Mouse (Mus musculus): ENCODE results near the gene Zfp971.
"Not testable (repeated sequence)": the region's sequence is repeated elsewhere in the genome, so short reads cannot be mapped to it uniquely, and the experiment has no call there.

The Zfp971 gene

DNA sequence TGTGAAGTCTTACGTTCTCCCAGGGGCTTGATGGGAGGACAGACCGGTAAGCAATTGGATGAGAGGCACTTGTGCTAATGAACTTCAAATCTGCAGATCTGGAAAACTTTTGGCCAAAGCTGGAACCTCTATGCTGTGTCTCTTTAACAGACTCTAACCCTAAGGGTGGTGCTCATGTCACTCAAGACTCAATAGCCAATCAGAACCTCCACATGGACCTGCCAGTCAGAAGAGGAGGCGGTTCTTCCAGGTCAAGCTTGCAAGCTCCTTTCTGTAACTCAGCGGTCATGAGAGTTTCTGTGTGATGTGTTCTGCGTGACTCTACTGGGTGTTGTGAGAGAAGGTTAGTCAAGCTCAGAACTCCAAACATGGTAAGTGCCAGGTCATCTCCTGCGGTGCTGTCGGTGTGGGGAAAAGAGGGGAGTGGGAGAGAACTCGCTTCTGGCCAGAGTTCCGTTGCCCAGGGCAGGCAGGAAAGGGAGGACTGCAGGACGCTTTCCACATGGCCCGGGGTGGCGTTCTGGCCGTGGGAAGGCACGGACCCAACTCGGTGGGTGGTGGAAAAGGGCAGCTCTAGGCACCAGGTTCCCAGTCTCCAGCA is at the start of gene Zfp971:
Gene Zfp971 (plus strand): TSS at position 274 of the 601 bp plus-strand sequence.
- not testable (repeated sequence) for TF ChIP-seq GATA4 (IDR thresholded peaks at IDR 0.05; ENCODE audit: insufficient replicate concordance, low read length)

DNA sequence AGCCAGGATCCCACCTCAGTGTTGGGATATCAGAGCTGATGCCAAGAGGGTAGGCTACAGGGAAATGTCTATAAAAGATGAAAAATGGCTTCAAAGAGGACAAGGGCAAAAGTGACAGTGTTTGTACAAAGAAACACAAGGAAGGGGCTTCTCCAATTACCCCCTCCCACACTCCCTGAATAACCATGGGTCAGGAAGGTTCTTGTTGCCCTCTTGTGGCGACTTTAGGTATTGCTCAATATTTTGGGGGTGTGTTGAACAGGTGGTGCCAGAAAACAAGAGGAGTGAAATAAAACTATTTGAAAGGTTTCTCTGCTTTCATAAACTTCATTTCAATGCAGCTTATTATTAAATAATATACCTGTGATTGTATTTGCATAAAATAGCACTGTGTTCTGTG is 35.1 kb downstream of the Zfp971 start:
- TF ChIP-seq GATA4 (IDR thresholded peaks at IDR 0.05; ENCODE audit: insufficient replicate concordance, low read length) = no peak

- not testable (repeated sequence) for TF ChIP-seq GATA4 (IDR thresholded peaks at IDR 0.05; ENCODE audit: insufficient replicate concordance, low read length)
Observed at GRCm38 (mm10) chr2:178078166-178078717, 55.2 kb downstream of the Zfp971 start, which contains the start of gene Zfp931. Gene Zfp931, minus strand, starts transcription at chr2:178078476.
